Mouse (Mus musculus) effector memory CD4-positive, alpha-beta T cell, adult 5 months (primary cell): ENCODE data around the gene M1ap. TPM values are rescaled to one million over a fixed set of nuclear protein-coding genes. Genes with fewer than 3 reads are reported as not detected.

ENCODE experiments used
- polyA plus RNA-seq: library from polyadenylated mRNA; unstranded; fragments of 100-300 nt; shearing (Covaris generic); gene quantifications from one replicate; pipeline ENCODE4 v1.2.1, GENCODE M21; 2017

M1ap gene
- not detected for polyA plus RNA-seq

GRCm38 (mm10) chr6:82946651-82947050, at the start of gene M1ap:
M1ap (plus strand) TSS chr6:82946902.

GRCm38 (mm10) chr6:82939167-82939912, 7.4 kb upstream of the M1ap start, which contains the start of gene Sema4f:
Sema4f (minus strand) TSS chr6:82939769.

GRCm38 (mm10) chr6:83033249-83034185, 86.8 kb downstream of the M1ap start, which contains the start of the genes Dok1 and Loxl3:
Dok1 (minus strand) TSS chr6:83033471.
Loxl3 (plus strand) TSS chr6:83034173.

GRCm38 (mm10) chr6:83054074-83054851, 107.6 kb downstream of the M1ap start, which contains the start of gene Aup1:
Aup1 (plus strand) TSS chr6:83054521.

GRCm38 (mm10) chr6:83054871-83055431, 108.2 kb downstream of the M1ap start, which contains the start of gene Htra2:
Htra2 (minus strand) TSS chr6:83055273.

GRCm38 (mm10) chr6:83057790-83058189, 111.1 kb downstream of the M1ap start, which contains the start of gene Dqx1:
Dqx1 (plus strand) TSS chr6:83057844.

GRCm38 (mm10) chr6:83070247-83070310, 123.4 kb downstream of the M1ap start, which contains the start of gene Tlx2:
Tlx2 (minus strand) TSS chr6:83070293.

GRCm38 (mm10) chr6:83077630-83078323, 131.1 kb downstream of the M1ap start, which contains the start of gene Pcgf1:
Pcgf1 (plus strand) TSS chr6:83077869.

Other genes starting within 250 kb of the M1ap start
- gene Pole4, start 241.5 kb upstream of the M1ap start, polyA plus RNA-seq, result 232 TPM
- gene Hk2, start 172.4 kb upstream of the M1ap start, polyA plus RNA-seq, result 7.8 TPM
- 14.4 TPM for gene Sema4f, start 7.1 kb upstream of the M1ap start, polyA plus RNA-seq
- gene Dok1, start 86.6 kb downstream of the M1ap start, polyA plus RNA-seq, result 13.9 TPM
- gene Loxl3, start 87.3 kb downstream of the M1ap start, polyA plus RNA-seq, result not detected
- 408 TPM for gene Aup1, start 107.6 kb downstream of the M1ap start, polyA plus RNA-seq
- gene Htra2, start 108.4 kb downstream of the M1ap start, polyA plus RNA-seq, result 38.1 TPM
- 2.7 TPM for gene Dqx1, start 110.9 kb downstream of the M1ap start, polyA plus RNA-seq
- not detected for gene Tlx2, start 123.4 kb downstream of the M1ap start, polyA plus RNA-seq
- 25.5 TPM for gene Pcgf1, start 131.0 kb downstream of the M1ap start, polyA plus RNA-seq
- not detected for gene Lbx2, start 139.5 kb downstream of the M1ap start, polyA plus RNA-seq
- 2.9 TPM for gene Ccdc142, start 154.7 kb downstream of the M1ap start, polyA plus RNA-seq
- 7.2 TPM for gene Gm42688, start 154.7 kb downstream of the M1ap start, polyA plus RNA-seq
- gene Mrpl53, start 162.1 kb downstream of the M1ap start, polyA plus RNA-seq, result 29.6 TPM
- 71.4 TPM for gene Mogs, start 168.6 kb downstream of the M1ap start, polyA plus RNA-seq
- gene Wbp1, start 174.7 kb downstream of the M1ap start, polyA plus RNA-seq, result 58.8 TPM
- gene Ino80b, start 178.5 kb downstream of the M1ap start, polyA plus RNA-seq, result 26.6 TPM
- gene Rtkn, start 188.6 kb downstream of the M1ap start, polyA plus RNA-seq, result 0.77 TPM
- gene Wdr54, start 209.5 kb downstream of the M1ap start, polyA plus RNA-seq, result 0.62 TPM
- gene 1700003E16Rik, start 209.5 kb downstream of the M1ap start, polyA plus RNA-seq, result not detected
- gene Dctn1, start 219.0 kb downstream of the M1ap start, polyA plus RNA-seq, result 60.1 TPM